Mouse (Mus musculus) spleen, adult 2 months (tissue): ENCODE results near the gene Nhsl2.
A peak's percentile ranks its signal among the peaks of the same experiment; 100 is the strongest.

Source experiments
- CTCF ChIP-seq: fragments of 200-500 bp; IDR thresholded peaks from 2 replicates; pipeline ENCODE4 v1.5.1; 2011; ENCODE audit warnings: mild to moderate bottlenecking, inconsistent platforms; ENCODE audit not compliant: insufficient read depth, insufficient read length, insufficient replicate concordance; ENCODE audit errors: extremely low read depth
- POLR2A ChIP-seq: fragments of 200-500 bp; IDR thresholded peaks from 2 replicates; pipeline ENCODE4 v1.6.1; 2011; ENCODE audit warnings: low read depth, low read length, inconsistent platforms

GRCm38 (mm10) chrX:101981450-101981849 lies 132.3 kb downstream of the Nhsl2 start:
- TF ChIP-seq CTCF (peak; percentile 22; the same call in 1 of the 2 replicates), POLR2A (no peak)
